Mouse (Mus musculus): Measurements from ENCODE around the gene Cul4a. TPM values are rescaled to one million over a fixed set of nuclear protein-coding genes. Genes with fewer than 3 reads are reported as not detected.

Gene Cul4a
- total and polyA plus RNA-seq, 3 experiments = 15.6 to 27.0 (median 23.9) TPM

DNA sequence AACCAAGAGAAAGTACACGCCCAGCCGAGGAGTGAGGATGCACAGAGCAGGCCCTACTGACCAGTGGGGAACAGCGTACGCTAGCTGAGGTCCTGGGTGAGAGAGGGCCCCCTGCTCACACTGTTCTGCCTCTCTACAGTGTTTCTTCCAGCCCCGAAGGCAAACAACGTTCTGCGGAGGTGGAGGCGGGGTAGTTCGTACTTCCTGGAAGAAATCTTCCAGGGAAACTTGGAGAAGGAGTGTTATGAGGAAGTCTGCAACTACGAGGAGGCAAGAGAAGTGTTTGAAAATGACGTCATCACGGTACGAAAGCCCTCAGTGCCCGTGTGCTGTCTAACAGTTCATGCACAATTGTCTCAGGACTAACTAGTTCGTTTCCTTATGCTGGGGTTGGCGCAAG, 42.3 kb upstream of the Cul4a start:
- Histone ChIP-seq H3K9me3 (replicated peaks; ENCODE audit: low read length) (no peaks in the 10 kb centered on the region), H3K36me3 (replicated peaks in 1 of 2; ENCODE audit: control insufficient read depth in 1 of 2, insufficient read depth in 1 of 2, low read length in 1 of 2) (no peaks in the 10 kb centered on the region), H3K27me3 (replicated peaks) (peaks cover 61% of the 10 kb centered on the region), H3K79me2 (replicated peaks; ENCODE audit: control insufficient read depth, extremely low read depth, insufficient read depth, poor library complexity, severe bottlenecking) (no peaks in the 10 kb centered on the region), H3K27ac (ENCODE audit: insufficient read depth, low read depth) (no peak overlapping the region), H3K4me2 (ENCODE audit: insufficient read depth, low read depth, poor library complexity, severe bottlenecking) (no peak overlapping the region), H3K9ac (ENCODE audit: insufficient read depth, low read depth) (no peak overlapping the region), H3K4me3 (replicated peaks in 1 of 3; ENCODE audit: low read depth in 2 of 3, low read length in 2 of 3, poor library complexity in 1 of 3) (no peak overlapping the region), H3K4me1 (ENCODE audit: control insufficient read depth in 1 of 2, insufficient read depth in 2 of 2) (no peaks in the 10 kb centered on the region)
- DNase-seq (ENCODE audit: extremely low read depth) = no peak
- dilution Hi-C loops (cut with MboI; ENCODE audit: extremely low pct_ligation_motif_present, extremely low pct_unique_long_range_greater_than_20kb, low sequenced_read_pairs) (no loop called here), in situ Hi-C loops (cut with MboI; ENCODE audit: low pct_ligation_motif_present, low pct_unique_long_range_greater_than_20kb, low sequenced_read_pairs) (no loop called here)
- TF ChIP-seq MEF2A (IDR thresholded peaks at IDR 0.05; ENCODE audit: borderline replicate concordance, low read depth, low read length) (no peak), JUN (IDR thresholded peaks at IDR 0.05; ENCODE audit: insufficient read depth, low read depth, low read length) (no peak), EP300 (IDR thresholded peaks at IDR 0.05; ENCODE audit: low read length) (no peak), SIN3A (IDR thresholded peaks at IDR 0.05; ENCODE audit: low read length) (no peak), BHLHE40 (IDR thresholded peaks at IDR 0.05; ENCODE audit: low read depth, low read length) (no peak), KAT2A (IDR thresholded peaks at IDR 0.05; ENCODE audit: insufficient replicate concordance, low read length) (no peak), POLR2AphosphoS2 (IDR thresholded peaks at IDR 0.05; ENCODE audit: low read depth, low read length) (no peak), NRF1 (IDR thresholded peaks at IDR 0.05; ENCODE audit: low read depth, low read length) (no peak), TCF12 (IDR thresholded peaks at IDR 0.05; ENCODE audit: low read depth, low read length) (no peak), USF1 (IDR thresholded peaks at IDR 0.05; ENCODE audit: low read depth, low read length) (no peak), SMC3 (IDR thresholded peaks at IDR 0.05; ENCODE audit: low read depth, low read length) (no peak), ZC3H11A (IDR thresholded peaks at IDR 0.05; ENCODE audit: low read depth, low read length) (no peak), MXI1 (IDR thresholded peaks at IDR 0.05; ENCODE audit: low read depth, low read length) (no peak), RCOR1 (conservative IDR thresholded peaks at IDR 0.05; ENCODE audit: low read depth, low read length) (no peak), CHD2 (IDR thresholded peaks at IDR 0.05; ENCODE audit: low read length) (no peak), E2F4 (IDR thresholded peaks at IDR 0.05; ENCODE audit: insufficient replicate concordance, low read depth, low read length) (no peak), GABPA (IDR thresholded peaks at IDR 0.05; ENCODE audit: insufficient replicate concordance, low read depth, low read length) (no peak), CHD1 (IDR thresholded peaks at IDR 0.05; ENCODE audit: low read depth, low read length) (no peak), RAD21 (IDR thresholded peaks at IDR 0.05; ENCODE audit: low read depth, low read length) (no peak)

DNA sequence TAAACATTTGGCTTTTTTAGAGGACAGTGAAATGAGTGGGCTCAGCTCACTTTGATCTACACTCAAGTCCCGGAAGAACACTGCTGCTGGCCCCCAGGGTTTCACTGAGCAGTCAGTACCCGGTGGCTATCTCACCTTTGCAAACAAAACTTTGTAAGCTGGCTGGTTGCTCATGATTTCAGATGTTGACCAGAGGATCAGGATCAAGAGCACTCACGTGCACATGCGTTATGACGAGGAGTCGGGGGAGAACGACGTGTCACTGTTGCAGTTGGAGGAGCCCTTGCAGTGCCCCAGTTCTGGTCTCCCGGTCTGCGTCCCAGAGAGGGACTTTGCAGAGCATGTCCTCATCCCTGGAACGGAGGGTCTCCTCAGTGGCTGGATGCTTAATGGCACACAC, 32.2 kb upstream of the Cul4a start:
- TF ChIP-seq TBP (conservative IDR thresholded peaks at IDR 0.05; ENCODE audit: low read depth, low read length) = no peak
- no peak for TF ChIP-seq MXI1 (IDR thresholded peaks at IDR 0.05; ENCODE audit: low read depth, low read length)
- TF ChIP-seq JUN (IDR thresholded peaks at IDR 0.05; ENCODE audit: insufficient read depth, low read depth, low read length) = no peak
- no peak for TF ChIP-seq CHD1 (IDR thresholded peaks at IDR 0.05; ENCODE audit: low read depth, low read length)
- H3K9ac ChIP-seq (ENCODE audit: insufficient read depth, low read depth) = no peak overlapping the region
- dilution Hi-C loops (cut with MboI; ENCODE audit: extremely low pct_ligation_motif_present, extremely low pct_unique_long_range_greater_than_20kb, low sequenced_read_pairs) = no loop called here
- no peak overlapping the region for H3K4me2 ChIP-seq (ENCODE audit: insufficient read depth, low read depth, poor library complexity, severe bottlenecking)
- H3K79me2 ChIP-seq (replicated peaks; ENCODE audit: control insufficient read depth, extremely low read depth, insufficient read depth, poor library complexity, severe bottlenecking) = no peaks in the 10 kb centered on the region
- no peaks in the 10 kb centered on the region for H3K9me3 ChIP-seq (replicated peaks; ENCODE audit: low read length)
- H3K4me3 ChIP-seq (replicated peaks in 1 of 3; ENCODE audit: low read depth in 2 of 3, low read length in 2 of 3, poor library complexity in 1 of 3) = no peak overlapping the region
- H3K27me3 ChIP-seq (replicated peaks) = no peaks in the 10 kb centered on the region
- H3K4me1 ChIP-seq (ENCODE audit: control insufficient read depth in 1 of 2, insufficient read depth in 2 of 2) = no peaks in the 10 kb centered on the region
- H3K36me3 ChIP-seq (replicated peaks in 1 of 2; ENCODE audit: control insufficient read depth in 1 of 2, insufficient read depth in 1 of 2, low read length in 1 of 2) = peaks cover 47 to 68% of the 10 kb centered on the region in 2 experiments
- no peak overlapping the region for H3K27ac ChIP-seq (ENCODE audit: insufficient read depth, low read depth)
- DNase-seq (ENCODE audit: extremely low read depth) = no peak
- in situ Hi-C loops (cut with MboI; ENCODE audit: low pct_ligation_motif_present, low pct_unique_long_range_greater_than_20kb, low sequenced_read_pairs) = no loop called here

All from CH12.LX (cell line).